Mouse (Mus musculus): Measurements from ENCODE around the gene Nav2. TPM values are rescaled to one million over a fixed set of nuclear protein-coding genes. Genes with fewer than 3 reads are reported as not detected.

Gene Nav2
- polyA plus RNA-seq, 1 experiment from 2014 or later, result 25.8 TPM

- WGBS, result 85% methylated on average over 15 of the region's 15 CpGs
- Histone ChIP-seq H3K9ac (no peak overlapping the region), H3K27ac (no peak overlapping the region), H3K27me3 (peaks cover 10% of the 10 kb centered on the region), H3K36me3 (peaks cover 33% of the 10 kb centered on the region), H3K4me1 (peaks cover 18% of the 10 kb centered on the region), H3K4me2 (replicated peaks) (no peak overlapping the region), H3K4me3 (no peak overlapping the region), H3K9me3 (replicated peaks) (no peaks in the 10 kb centered on the region)
- no peak for ATAC-seq (ENCODE audit: low FRiP score)
Measured at GRCm38 (mm10) chr7:48877786-48878390, 30.6 kb upstream of the Nav2 start.

GRCm38 (mm10) chr7:48879574-48879973, 28.9 kb upstream of the Nav2 start:
- Histone ChIP-seq H3K9ac (no peak overlapping the region), H3K4me3 (peak overlapping the region; percentile 14)

GRCm38 (mm10) chr7:48880591-48881481, 27.7 kb upstream of the Nav2 start:
- peak; percentile 99 for ATAC-seq (ENCODE audit: low FRiP score)
- H3K27ac ChIP-seq, result peak overlapping the region; percentile 76; the same call in 1 of the 2 replicates
- 0 out of 2 replicates have a peak, but pooled peaks cover 8% of the 10 kb centered on the region for H3K36me3 ChIP-seq
- H3K4me1 ChIP-seq, result peaks cover 18% of the 10 kb centered on the region
- under 1% methylated on average over 70 of the region's 77 CpGs for WGBS
- H3K4me3 ChIP-seq, result peak overlapping the region; percentile 73
- peak overlapping the region; percentile 100 for H3K4me2 ChIP-seq (replicated peaks)
- peaks cover 34% of the 10 kb centered on the region for H3K27me3 ChIP-seq
- H3K9ac ChIP-seq, result peak overlapping the region; percentile 77
- H3K9me3 ChIP-seq (replicated peaks), result no peaks in the 10 kb centered on the region

More at GRCm38 (mm10) chr7:48879574-48879973, 28.9 kb upstream of the Nav2 start:
- peaks cover 27% of the 10 kb centered on the region for H3K27me3 ChIP-seq
- H3K4me2 ChIP-seq (replicated peaks), result peak overlapping the region; percentile 38
- no peaks in the 10 kb centered on the region for H3K9me3 ChIP-seq (replicated peaks)
- peaks cover 21% of the 10 kb centered on the region for H3K36me3 ChIP-seq
- peaks cover 18% of the 10 kb centered on the region for H3K4me1 ChIP-seq
- no peak for ATAC-seq (ENCODE audit: low FRiP score)
- 63% methylated on average over 3 of the region's 3 CpGs for WGBS
- H3K27ac ChIP-seq, result no peak overlapping the region

GRCm38 (mm10) chr7:48881486-48881885, 27.0 kb upstream of the Nav2 start, which contains the start of gene E2f8:
Gene E2f8 (minus strand): TSS chr7:48881596.
- Histone ChIP-seq H3K27me3 (peaks cover 35% of the 10 kb centered on the region), H3K27ac (peak within 1 kb of the TSS; percentile 76; the same call in 1 of the 2 replicates), H3K4me2 (replicated peaks) (peak within 1 kb of the TSS; percentile 100), H3K36me3 (0 out of 2 replicates have a peak, but pooled peaks cover 5% of the 10 kb centered on the region), H3K4me1 (peaks cover 18% of the 10 kb centered on the region), H3K9ac (peak within 1 kb of the TSS; percentile 77), H3K9me3 (replicated peaks) (no peaks in the 10 kb centered on the region), H3K4me3 (peak within 1 kb of the TSS; percentile 73)
- WGBS, result 1% methylated on average over 40 of the region's 41 CpGs
- peak; percentile 79 for ATAC-seq (ENCODE audit: low FRiP score)

- H3K36me3 ChIP-seq, result 0 out of 2 replicates have a peak, but pooled peaks cover 5% of the 10 kb centered on the region
- peak overlapping the region; percentile 43; the same call in 1 of the 2 replicates for H3K9ac ChIP-seq
- 1% methylated on average over 28 of the region's 28 CpGs for WGBS
- peak overlapping the region; percentile 100 for H3K4me2 ChIP-seq (replicated peaks)
- no peak overlapping the region for H3K27ac ChIP-seq
- peaks cover 18% of the 10 kb centered on the region for H3K4me1 ChIP-seq
- no peak for ATAC-seq (ENCODE audit: low FRiP score)
- H3K4me3 ChIP-seq, result peak overlapping the region; percentile 73
- no peaks in the 10 kb centered on the region for H3K9me3 ChIP-seq (replicated peaks)
- H3K27me3 ChIP-seq, result peaks cover 40% of the 10 kb centered on the region
Measured at GRCm38 (mm10) chr7:48881971-48882609, 26.4 kb upstream of the Nav2 start.

GRCm38 (mm10) chr7:48883525-48884265, 24.8 kb upstream of the Nav2 start:
- Histone ChIP-seq H3K27me3 (peaks cover 43% of the 10 kb centered on the region), H3K9ac (no peak overlapping the region), H3K4me1 (peaks cover 26% of the 10 kb centered on the region), H3K36me3 (no peaks in the 10 kb centered on the region), H3K27ac (no peak overlapping the region), H3K4me2 (replicated peaks) (no peak overlapping the region), H3K4me3 (no peak overlapping the region), H3K9me3 (replicated peaks) (no peaks in the 10 kb centered on the region)
- ATAC-seq (ENCODE audit: low FRiP score), result no peak
- 89% methylated on average over 4 of the region's 4 CpGs for WGBS

- Histone ChIP-seq H3K4me3 (no peak overlapping the region), H3K4me1 (peaks cover 25% of the 10 kb centered on the region), H3K36me3 (no peaks in the 10 kb centered on the region), H3K27me3 (peaks cover 45% of the 10 kb centered on the region), H3K27ac (no peak overlapping the region), H3K4me2 (replicated peaks) (no peak overlapping the region), H3K9ac (no peak overlapping the region), H3K9me3 (replicated peaks) (no peaks in the 10 kb centered on the region)
- ATAC-seq (ENCODE audit: low FRiP score), result no peak
- WGBS, result 69% methylated on average over 5 of the region's 5 CpGs
Measured at GRCm38 (mm10) chr7:48884266-48884611, 24.3 kb upstream of the Nav2 start.

- H3K4me1 ChIP-seq, result peaks cover 24% of the 10 kb centered on the region
- H3K27me3 ChIP-seq, result peaks cover 34% of the 10 kb centered on the region
- H3K9ac ChIP-seq, result no peak overlapping the region
- no peak overlapping the region for H3K4me2 ChIP-seq (replicated peaks)
- no peak overlapping the region for H3K27ac ChIP-seq
- no peaks in the 10 kb centered on the region for H3K36me3 ChIP-seq
- WGBS, result 37% methylated on average over 8 of the region's 8 CpGs
- no peak overlapping the region for H3K4me3 ChIP-seq
- no peak for ATAC-seq (ENCODE audit: low FRiP score)
- no peaks in the 10 kb centered on the region for H3K9me3 ChIP-seq (replicated peaks)
Measured at GRCm38 (mm10) chr7:48887973-48888372, 20.5 kb upstream of the Nav2 start.

- WGBS, result 76% methylated on average over 2 of the region's 2 CpGs
- Histone ChIP-seq H3K27me3 (peaks cover 26% of the 10 kb centered on the region), H3K4me3 (no peak overlapping the region), H3K9me3 (replicated peaks) (no peaks in the 10 kb centered on the region), H3K4me2 (replicated peaks) (no peak overlapping the region), H3K9ac (no peak overlapping the region), H3K27ac (no peak overlapping the region), H3K36me3 (no peaks in the 10 kb centered on the region), H3K4me1 (peaks cover 30% of the 10 kb centered on the region)
- ATAC-seq (ENCODE audit: low FRiP score), result no peak; the same call in 1 of the 2 replicates
Measured at GRCm38 (mm10) chr7:48888751-48889150, 19.8 kb upstream of the Nav2 start.

- Histone ChIP-seq H3K4me3 (no peak overlapping the region), H3K9ac (no peak overlapping the region), H3K9me3 (replicated peaks) (no peaks in the 10 kb centered on the region), H3K27ac (peak overlapping the region; percentile 41; the same call in 1 of the 2 replicates), H3K27me3 (peaks cover 22% of the 10 kb centered on the region), H3K4me1 (peaks cover 30% of the 10 kb centered on the region), H3K4me2 (replicated peaks) (no peak overlapping the region), H3K36me3 (no peaks in the 10 kb centered on the region)
- ATAC-seq (ENCODE audit: low FRiP score), result peak; percentile 75
- WGBS, result 27% methylated on average over 5 of the region's 5 CpGs
Measured at GRCm38 (mm10) chr7:48891029-48891428, 17.5 kb upstream of the Nav2 start.

- Histone ChIP-seq H3K4me1 (peaks cover 39% of the 10 kb centered on the region), H3K4me3 (no peak overlapping the region), H3K27ac (no peak overlapping the region), H3K4me2 (replicated peaks) (no peak overlapping the region), H3K9me3 (replicated peaks) (no peaks in the 10 kb centered on the region), H3K27me3 (peaks cover 16% of the 10 kb centered on the region), H3K9ac (no peak overlapping the region), H3K36me3 (no peaks in the 10 kb centered on the region)
- ATAC-seq (ENCODE audit: low FRiP score), result no peak
- WGBS, result 77% methylated on average over 7 of the region's 7 CpGs
Measured at GRCm38 (mm10) chr7:48893093-48893492, 15.4 kb upstream of the Nav2 start.

Data from hindbrain, embryonic 12.5 days (tissue).